Mouse (Mus musculus): ENCODE results near the gene Mab21l1. TPM values are rescaled to one million over a fixed set of nuclear protein-coding genes. Genes with fewer than 3 reads are reported as not detected.

The Mab21l1 gene
- polyA plus RNA-seq, 1 experiment from 2014 or later = 35.5 TPM

GRCm38 (mm10) chr3:55788214-55788586, 5.9 kb downstream of the Mab21l1 start:
- Histone ChIP-seq H3K36me3 (no peaks in the 10 kb centered on the region), H3K4me2 (replicated peaks) (peak overlapping the region; percentile 65), H3K9ac (no peak overlapping the region), H3K4me3 (replicated peaks) (peak overlapping the region; percentile 46), H3K27me3 (peaks cover 7% of the 10 kb centered on the region), H3K27ac (replicated peaks) (peak overlapping the region; percentile 92; the same call in 1 of the 2 replicates), H3K4me1 (0 out of 2 replicates have a peak, but pooled peaks cover 3% of the 10 kb centered on the region), H3K9me3 (replicated peaks) (no peaks in the 10 kb centered on the region)
- WGBS = 15% methylated on average over 4 of the region's 4 CpGs
- ATAC-seq (ENCODE audit: insufficient number of reproducible peaks, low FRiP score, low TSS enrichment, low read depth) = no peak

GRCm38 (mm10) chr3:55788621-55789201, 6.4 kb downstream of the Mab21l1 start:
- WGBS = 19% methylated on average over 5 of the region's 5 CpGs
- no peaks in the 10 kb centered on the region for H3K4me1 ChIP-seq
- H3K9ac ChIP-seq = no peak overlapping the region

GRCm38 (mm10) chr3:55789856-55790255, 7.5 kb downstream of the Mab21l1 start:
- Histone ChIP-seq H3K4me3 (replicated peaks) (no peak overlapping the region), H3K36me3 (no peaks in the 10 kb centered on the region), H3K27me3 (peaks cover 7% of the 10 kb centered on the region), H3K9me3 (replicated peaks) (no peaks in the 10 kb centered on the region), H3K9ac (no peak overlapping the region), H3K4me1 (no peaks in the 10 kb centered on the region), H3K4me2 (replicated peaks) (no peak overlapping the region), H3K27ac (replicated peaks) (no peak overlapping the region)
- ATAC-seq (ENCODE audit: insufficient number of reproducible peaks, low FRiP score, low TSS enrichment, low read depth) = no peak
- WGBS = 55% methylated on average over 2 of the region's 2 CpGs

More at GRCm38 (mm10) chr3:55788621-55789201, 6.4 kb downstream of the Mab21l1 start:
- 0 out of 2 replicates have a peak overlapping the region, but pooled peaks have one; percentile 6 for H3K4me2 ChIP-seq (replicated peaks)
- no peaks in the 10 kb centered on the region for H3K9me3 ChIP-seq (replicated peaks)
- peak overlapping the region; percentile 65 for H3K27ac ChIP-seq (replicated peaks)
- no peak overlapping the region for H3K4me3 ChIP-seq (replicated peaks)
- no peaks in the 10 kb centered on the region for H3K36me3 ChIP-seq
- peaks cover 7% of the 10 kb centered on the region for H3K27me3 ChIP-seq
- no peak for ATAC-seq (ENCODE audit: insufficient number of reproducible peaks, low FRiP score, low TSS enrichment, low read depth)

GRCm38 (mm10) chr3:55790609-55791008, 8.3 kb downstream of the Mab21l1 start:
- H3K4me1 ChIP-seq = no peaks in the 10 kb centered on the region
- ATAC-seq (ENCODE audit: insufficient number of reproducible peaks, low FRiP score, low TSS enrichment, low read depth) = no peak
- H3K9me3 ChIP-seq (replicated peaks) = no peaks in the 10 kb centered on the region
- WGBS = 74% methylated on average over 4 of the region's 4 CpGs
- H3K4me2 ChIP-seq (replicated peaks) = no peak overlapping the region
- H3K27me3 ChIP-seq = peaks cover 5% of the 10 kb centered on the region
- no peak overlapping the region for H3K4me3 ChIP-seq (replicated peaks)
- no peak overlapping the region for H3K27ac ChIP-seq (replicated peaks)
- no peak overlapping the region for H3K9ac ChIP-seq
- no peaks in the 10 kb centered on the region for H3K36me3 ChIP-seq

- 58% methylated on average over 5 of the region's 5 CpGs for WGBS
- Histone ChIP-seq H3K36me3 (no peaks in the 10 kb centered on the region), H3K4me1 (no peaks in the 10 kb centered on the region), H3K9me3 (replicated peaks) (no peaks in the 10 kb centered on the region), H3K27me3 (no peaks in the 10 kb centered on the region), H3K4me2 (replicated peaks) (no peak overlapping the region), H3K9ac (no peak overlapping the region), H3K27ac (replicated peaks) (no peak overlapping the region), H3K4me3 (replicated peaks) (no peak overlapping the region)
- ATAC-seq (ENCODE audit: insufficient number of reproducible peaks, low FRiP score, low TSS enrichment, low read depth) = no peak
Measured at GRCm38 (mm10) chr3:55792251-55792650, 9.9 kb downstream of the Mab21l1 start.

- 60% methylated on average over 7 of the region's 7 CpGs for WGBS
- no peaks in the 10 kb centered on the region; the same call in 1 of the 2 replicates for H3K4me1 ChIP-seq
- no peak overlapping the region for H3K4me3 ChIP-seq (replicated peaks)
- no peaks in the 10 kb centered on the region for H3K9me3 ChIP-seq (replicated peaks)
- H3K4me2 ChIP-seq (replicated peaks) = no peak overlapping the region
- H3K27me3 ChIP-seq = no peaks in the 10 kb centered on the region
- H3K27ac ChIP-seq (replicated peaks) = no peak overlapping the region
- no peak for ATAC-seq (ENCODE audit: insufficient number of reproducible peaks, low FRiP score, low TSS enrichment, low read depth)
- no peak overlapping the region for H3K9ac ChIP-seq
- H3K36me3 ChIP-seq = no peaks in the 10 kb centered on the region
Measured at GRCm38 (mm10) chr3:55793842-55794575, 11.7 kb downstream of the Mab21l1 start.

GRCm38 (mm10) chr3:55794768-55795167, 12.5 kb downstream of the Mab21l1 start:
- H3K4me1 ChIP-seq = no peaks in the 10 kb centered on the region; the same call in 1 of the 2 replicates
- no peak overlapping the region for H3K4me3 ChIP-seq (replicated peaks)
- H3K9me3 ChIP-seq (replicated peaks) = no peaks in the 10 kb centered on the region
- 57% methylated on average over 2 of the region's 2 CpGs for WGBS
- no peaks in the 10 kb centered on the region for H3K27me3 ChIP-seq
- H3K9ac ChIP-seq = no peak overlapping the region
- H3K4me2 ChIP-seq (replicated peaks) = no peak overlapping the region
- ATAC-seq (ENCODE audit: insufficient number of reproducible peaks, low FRiP score, low TSS enrichment, low read depth) = no peak
- no peaks in the 10 kb centered on the region for H3K36me3 ChIP-seq
- no peak overlapping the region for H3K27ac ChIP-seq (replicated peaks)

- ATAC-seq (ENCODE audit: insufficient number of reproducible peaks, low FRiP score, low TSS enrichment, low read depth) = no peak
Measured at GRCm38 (mm10) chr3:55814993-55815625, 32.8 kb downstream of the Mab21l1 start.

GRCm38 (mm10) chr3:55816096-55816495, 33.8 kb downstream of the Mab21l1 start:
- no peak overlapping the region for H3K4me3 ChIP-seq (replicated peaks)
- no peaks in the 10 kb centered on the region for H3K36me3 ChIP-seq
- H3K9ac ChIP-seq = no peak overlapping the region
- peaks cover 14% of the 10 kb centered on the region for H3K4me1 ChIP-seq
- H3K27me3 ChIP-seq = no peaks in the 10 kb centered on the region
- H3K9me3 ChIP-seq (replicated peaks) = no peaks in the 10 kb centered on the region
- 0 out of 2 replicates have a peak overlapping the region, but pooled peaks have one; percentile 31 for H3K27ac ChIP-seq (replicated peaks)
- WGBS = 29% methylated on average over 5 of the region's 5 CpGs
- no peak overlapping the region for H3K4me2 ChIP-seq (replicated peaks)
- ATAC-seq (ENCODE audit: insufficient number of reproducible peaks, low FRiP score, low TSS enrichment, low read depth) = no peak

More at GRCm38 (mm10) chr3:55814993-55815625, 32.8 kb downstream of the Mab21l1 start:
- Histone ChIP-seq H3K9me3 (replicated peaks) (no peaks in the 10 kb centered on the region), H3K4me2 (replicated peaks) (no peak overlapping the region), H3K27ac (replicated peaks) (no peak overlapping the region), H3K4me1 (peaks cover 14% of the 10 kb centered on the region), H3K4me3 (replicated peaks) (no peak overlapping the region), H3K27me3 (no peaks in the 10 kb centered on the region), H3K36me3 (no peaks in the 10 kb centered on the region), H3K9ac (no peak overlapping the region)
- 25% methylated on average over 5 of the region's 5 CpGs for WGBS

GRCm38 (mm10) chr3:55816638-55817375, 34.5 kb downstream of the Mab21l1 start:
- Histone ChIP-seq H3K4me1 (peaks cover 14% of the 10 kb centered on the region), H3K9me3 (replicated peaks) (no peaks in the 10 kb centered on the region), H3K36me3 (no peaks in the 10 kb centered on the region), H3K27ac (replicated peaks) (peak overlapping the region; percentile 39; the same call in 1 of the 2 replicates), H3K27me3 (no peaks in the 10 kb centered on the region), H3K9ac (no peak overlapping the region), H3K4me3 (replicated peaks) (no peak overlapping the region), H3K4me2 (replicated peaks) (no peak overlapping the region)
- no peak; the same call in 1 of the 2 replicates for ATAC-seq (ENCODE audit: insufficient number of reproducible peaks, low FRiP score, low TSS enrichment, low read depth)
- WGBS = 36% methylated on average over 6 of the region's 6 CpGs

GRCm38 (mm10) chr3:55818082-55818481, 35.8 kb downstream of the Mab21l1 start:
- no peak overlapping the region for H3K27ac ChIP-seq (replicated peaks)
- peaks cover 14% of the 10 kb centered on the region for H3K4me1 ChIP-seq
- no peaks in the 10 kb centered on the region for H3K36me3 ChIP-seq
- H3K4me2 ChIP-seq (replicated peaks) = no peak overlapping the region
- H3K27me3 ChIP-seq = no peaks in the 10 kb centered on the region
- no peaks in the 10 kb centered on the region for H3K9me3 ChIP-seq (replicated peaks)
- no peak overlapping the region for H3K4me3 ChIP-seq (replicated peaks)
- ATAC-seq (ENCODE audit: insufficient number of reproducible peaks, low FRiP score, low TSS enrichment, low read depth) = no peak
- 80% methylated on average over 2 of the region's 2 CpGs for WGBS
- no peak overlapping the region for H3K9ac ChIP-seq
